In genomic region chr2:157287542-157287941, GRCm38 (mm10) we compare ENCODE assay signal across 8 mouse cellular contexts. TPM values are rescaled to one million over a fixed set of nuclear protein-coding genes. Genes with fewer than 3 reads are reported as not detected.
DNase-seq lines count a peak whose midpoint lies in the region; ATAC-seq lines count a peak whose summit lies in the region.

No protein-coding gene starts in this region.

- H3K9me3 ChIP-seq in embryonic facial prominence, embryonic 14.5 days (ENCODE audit: control insufficient read depth, low read length) = no peaks in the 10 kb centered on the region

- 11% methylated on average over 3 of the region's 3 CpGs for WGBS in embryonic facial prominence, embryonic 14.5 days

- DNase-seq in cerebellum, adult 18-20 months = peak; percentile 53 to 58
- DNase-seq in 3T3-L1 (ENCODE audit: low read depth, low spot score) (peak; percentile 75), adipocyte (ENCODE audit: low spot score) (peak; percentile 74)
- DNase-seq in embryonic facial prominence, embryonic 14.5 days (ENCODE audit: low spot score) = peak; percentile 71
- DNase-seq in kidney, postnatal 14 days = peak; percentile 62
- DNase-seq in lung, postnatal 10 days = peak; percentile 70
- DNase-seq in spleen, postnatal 10 days (ENCODE audit: low spot score in 2 of 2) = peak; percentile 21 to 64

- H3K27ac ChIP-seq in embryonic facial prominence, embryonic 14.5 days (replicated peaks; ENCODE audit: low read depth, low read length) = no peak overlapping the region

- no peak overlapping the region for H3K9ac ChIP-seq in embryonic facial prominence, embryonic 14.5 days (ENCODE audit: low read depth, low read length)

- H3K4me3 ChIP-seq in embryonic facial prominence, embryonic 14.5 days (ENCODE audit: low read depth, low read length) = no peak overlapping the region

- no peaks in the 10 kb centered on the region for H3K4me1 ChIP-seq in embryonic facial prominence, embryonic 14.5 days (ENCODE audit: control insufficient read depth, insufficient read depth, low read length)

- no peaks in the 10 kb centered on the region for H3K27me3 ChIP-seq in embryonic facial prominence, embryonic 14.5 days (replicated peaks; ENCODE audit: control insufficient read depth, insufficient read depth, low read length)

- H3K4me2 ChIP-seq in embryonic facial prominence, embryonic 14.5 days (ENCODE audit: low read depth, low read length) = no peak overlapping the region

- ATAC-seq in cerebellum, adult (ENCODE audit: insufficient number of reproducible peaks, low FRiP score, low TSS enrichment) = no peak
- ATAC-seq in embryonic facial prominence, embryonic 14.5 days (ENCODE audit: low read depth) = peak; percentile 67; the same call in 1 of the 2 replicates

- peaks cover 86% of the 10 kb centered on the region for H3K36me3 ChIP-seq in embryonic facial prominence, embryonic 14.5 days (ENCODE audit: control insufficient read depth, insufficient read depth, low read length)

RNA-seq across cellular contexts. Expression of gene Mroh8, which starts 8.2 kb away (rescaled TPM):
- 0.12 and 0.29 TPM in 2 replicates for polyA plus RNA-seq in embryonic facial prominence, embryonic 14.5 days (2014; fragmentation: Nextera tagmentation; extraction: Ambion mirVana)

RNA-seq across cellular contexts. Expression of gene Rpn2, which starts 8.7 kb away (rescaled TPM):
- polyA plus RNA-seq in embryonic facial prominence, embryonic 14.5 days (2014; fragmentation: Nextera tagmentation; extraction: Ambion mirVana) = 310 and 342 TPM in 2 replicates

RNA-seq across cellular contexts. Expression of gene Ghrh, which starts 59.8 kb away (rescaled TPM):
- polyA plus RNA-seq in embryonic facial prominence, embryonic 14.5 days (2014; fragmentation: Nextera tagmentation; extraction: Ambion mirVana) = 0.51 TPM in 1 of 2 replicates, not detected in the other
